Mouse (Mus musculus) monocyte, adult 5-6 weeks (primary cell): Measurements from ENCODE around the gene Zan. TPM values are rescaled to one million over a fixed set of nuclear protein-coding genes. Genes with fewer than 3 reads are reported as not detected.
A peak's percentile ranks its signal among the peaks of the same experiment; 100 is the strongest.
"Not testable (repeated sequence)": the region's sequence is repeated elsewhere in the genome, so short reads cannot be mapped to it uniquely, and the experiment has no call there.

Source experiments
- ATAC-seq: fragments of 153-309, 156-312 bp; replicated peaks from 2 replicates; pipeline ENCODE4 v1.8.0; 2017; ENCODE audit warnings: mild to moderate bottlenecking; ENCODE audit not compliant: low TSS enrichment, insufficient number of reproducible peaks, severe bottlenecking, poor library complexity, low FRiP score
- total RNA-seq: library from RNA; stranded (forward); fragments of 200-1000, 200-491, 200-594 nt; gene quantifications from 3 replicates; pipeline ENCODE4 v1.2.3, GENCODE M21; 2017

Gene Zan
- total RNA-seq, 1 experiment from 2014 or later = not detected

GRCm38 (mm10) chr5:137433889-137434288 is 43.0 kb downstream of the Zan start:
- no peak for ATAC-seq

- ATAC-seq = not testable (repeated sequence)
Measured at GRCm38 (mm10) chr5:137430402-137430801, 46.5 kb downstream of the Zan start.

- no peak for ATAC-seq
Measured at GRCm38 (mm10) chr5:137425648-137426047, 51.2 kb downstream of the Zan start.

GRCm38 (mm10) chr5:137419841-137420240 is 57.0 kb downstream of the Zan start:
- ATAC-seq = no peak

- ATAC-seq = no peak
Measured at GRCm38 (mm10) chr5:137419105-137419504, 57.8 kb downstream of the Zan start.

GRCm38 (mm10) chr5:137414253-137414652 is 62.6 kb downstream of the Zan start:
- no peak for ATAC-seq

- no peak for ATAC-seq
Measured at GRCm38 (mm10) chr5:137411235-137411634, 65.6 kb downstream of the Zan start.

- ATAC-seq = no peak
Measured at GRCm38 (mm10) chr5:137410549-137410948, 66.3 kb downstream of the Zan start.

- no peak for ATAC-seq
Measured at GRCm38 (mm10) chr5:137410066-137410465, 66.8 kb downstream of the Zan start.

- ATAC-seq = no peak
Measured at GRCm38 (mm10) chr5:137409451-137409850, 67.4 kb downstream of the Zan start.

GRCm38 (mm10) chr5:137404081-137404480 is 72.8 kb downstream of the Zan start:
- no peak for ATAC-seq

GRCm38 (mm10) chr5:137394456-137394855 is 82.4 kb downstream of the Zan start:
- ATAC-seq = no peak

GRCm38 (mm10) chr5:137391641-137392040 is 85.2 kb downstream of the Zan start:
- 0 out of 2 replicates have a peak, but pooled peaks have one; percentile 9 for ATAC-seq

GRCm38 (mm10) chr5:137386712-137387111 is 90.2 kb downstream of the Zan start:
- ATAC-seq = no peak

GRCm38 (mm10) chr5:137383441-137383840 is 93.4 kb downstream of the Zan start:
- ATAC-seq = no peak

- ATAC-seq = no peak
Measured at GRCm38 (mm10) chr5:137381152-137381551, 95.7 kb downstream of the Zan start.

GRCm38 (mm10) chr5:137377603-137378002 is 99.3 kb downstream of the Zan start:
- no peak for ATAC-seq

GRCm38 (mm10) chr5:137377176-137377575 is 99.7 kb downstream of the Zan start:
- ATAC-seq = no peak

GRCm38 (mm10) chr5:137376722-137377121 is 100.1 kb downstream of the Zan start:
- ATAC-seq = no peak

- no peak for ATAC-seq
Measured at GRCm38 (mm10) chr5:137376198-137376597, 100.7 kb downstream of the Zan start.

GRCm38 (mm10) chr5:137375627-137376026 is 101.2 kb downstream of the Zan start:
- ATAC-seq = no peak
